Mouse (Mus musculus) CH12.LX (cell line): ENCODE results near the gene Gbgt1. TPM values are rescaled to one million over a fixed set of nuclear protein-coding genes. Genes with fewer than 3 reads are reported as not detected.

Experiments used
- DNase-seq: peaks from one replicate; pipeline ENCODE4 v3.0.0-alpha.2; 2013; ENCODE audit errors: extremely low read depth
- H3K27ac ChIP-seq: 2 replicates; pipeline ENCODE4 v1.5.1; 2012; ENCODE audit warnings: low read depth, mild to moderate bottlenecking, control low read depth, moderate library complexity; ENCODE audit not compliant: insufficient read depth
- H3K27me3 ChIP-seq: replicated peaks from 2 replicates; pipeline ENCODE3; 2012; ENCODE audit warnings: inconsistent platforms
- H3K36me3 ChIP-seq, 2 experiments: replicated peaks in 1 of 2; 2 replicates each; pipeline versions ENCODE3 to v1.6.1; 2012; ENCODE audit warnings: inconsistent platforms in 1 of 2, low read length in 1 of 2, mild to moderate bottlenecking in 1 of 2, mixed read lengths in 1 of 2, moderate library complexity in 1 of 2; ENCODE audit not compliant: control insufficient read depth in 1 of 2, insufficient read depth in 1 of 2
- H3K4me1 ChIP-seq, 2 experiments: 2 replicates each; pipeline ENCODE4 v1.6.1; 2012; ENCODE audit warnings: inconsistent platforms in 1 of 2, moderate library complexity in 1 of 2; ENCODE audit not compliant: insufficient read depth in 2 of 2, control insufficient read depth in 1 of 2
- H3K4me2 ChIP-seq: 2 replicates; pipeline ENCODE4 v1.6.1; 2012; ENCODE audit warnings: low read depth, mild to moderate bottlenecking, control low read depth; ENCODE audit not compliant: poor library complexity, insufficient read depth, severe bottlenecking
- H3K4me3 ChIP-seq, 3 experiments: fragments of 150-350 bp in 1 of 3; sonication (generic) in 1 of 3; replicated peaks in 1 of 3; 2 replicates each; pipeline versions ENCODE3 to v1.5.1; 2011 to 2012; ENCODE audit warnings: low read depth in 2 of 3, low read length in 2 of 3, mild to moderate bottlenecking in 2 of 3, moderate library complexity in 2 of 3, control low read depth in 1 of 3, improper control_type of control experiment in 1 of 3, inconsistent platforms in 1 of 3, mixed read lengths in 1 of 3; ENCODE audit not compliant: poor library complexity in 1 of 3
- H3K79me2 ChIP-seq: replicated peaks from 2 replicates; pipeline ENCODE4 v1.6.1; 2012; ENCODE audit warnings: mild to moderate bottlenecking, moderate library complexity; ENCODE audit not compliant: control insufficient read depth, poor library complexity, insufficient read depth, severe bottlenecking; ENCODE audit errors: extremely low read depth
- H3K9ac ChIP-seq: 2 replicates; pipeline ENCODE4 v1.6.1; 2012; ENCODE audit warnings: low read depth, mild to moderate bottlenecking, control low read depth, moderate library complexity; ENCODE audit not compliant: insufficient read depth
- H3K9me3 ChIP-seq: replicated peaks from 2 replicates; pipeline ENCODE3; 2012; ENCODE audit warnings: low read length, inconsistent platforms, mixed read lengths
- BHLHE40 ChIP-seq: IDR thresholded peaks from 2 replicates; pipeline ENCODE4 v1.6.1; 2011; ENCODE audit warnings: mild to moderate bottlenecking, low read depth, low read length, improper control_type of control experiment
- CHD2 ChIP-seq: IDR thresholded peaks from 2 replicates; pipeline ENCODE4 v1.6.1; 2011; ENCODE audit warnings: low read length, improper control_type of control experiment
- CTCF ChIP-seq, 2 experiments: IDR thresholded peaks in 1 of 2; conservative IDR thresholded peaks in 1 of 2; 2 replicates each; pipeline ENCODE4 v1.5.1; 2011 to 2012; ENCODE audit warnings: low read depth in 2 of 2, low read length in 2 of 2, improper control_type of control experiment in 1 of 2, inconsistent platforms in 1 of 2, mild to moderate bottlenecking in 1 of 2, moderate library complexity in 1 of 2
- E2F4 ChIP-seq: IDR thresholded peaks from 2 replicates; pipeline ENCODE4 v1.6.1; 2011; ENCODE audit warnings: low read depth, low read length, improper control_type of control experiment; ENCODE audit not compliant: insufficient replicate concordance
- ELF1 ChIP-seq: IDR thresholded peaks from 2 replicates; pipeline ENCODE4 v1.6.1; 2014; ENCODE audit warnings: low read depth, mild to moderate bottlenecking, inconsistent platforms, low read length, improper control_type of control experiment
- EP300 ChIP-seq: IDR thresholded peaks from 2 replicates; pipeline ENCODE4 v1.6.1; 2011; ENCODE audit warnings: low read length, improper control_type of control experiment
- ETS1 ChIP-seq: conservative IDR thresholded peaks from 2 replicates; pipeline ENCODE4 v1.6.1; 2012; ENCODE audit warnings: low read depth, mild to moderate bottlenecking, inconsistent platforms, low read length, improper control_type of control experiment, moderate library complexity
- GABPA ChIP-seq: IDR thresholded peaks from 2 replicates; pipeline ENCODE4 v1.6.1; 2012; ENCODE audit warnings: low read depth, low read length, improper control_type of control experiment, inconsistent platforms; ENCODE audit not compliant: insufficient replicate concordance
- HCFC1 ChIP-seq: IDR thresholded peaks from 2 replicates; pipeline ENCODE4 v1.6.1; 2012; ENCODE audit warnings: low read depth, mild to moderate bottlenecking, inconsistent platforms, low read length, improper control_type of control experiment
- JUND ChIP-seq: conservative IDR thresholded peaks from 2 replicates; pipeline ENCODE4 v1.6.1; 2011; ENCODE audit warnings: low read depth, low read length, improper control_type of control experiment
- KAT2A ChIP-seq: IDR thresholded peaks from 2 replicates; pipeline ENCODE4 v1.6.1; 2012; ENCODE audit warnings: low read length, improper control_type of control experiment, inconsistent platforms; ENCODE audit not compliant: insufficient replicate concordance
- MAFK ChIP-seq: IDR thresholded peaks from 2 replicates; pipeline ENCODE4 v1.6.1; 2011; ENCODE audit warnings: low read length, improper control_type of control experiment; ENCODE audit not compliant: insufficient replicate concordance
- MAZ ChIP-seq: IDR thresholded peaks from 2 replicates; pipeline ENCODE4 v1.6.1; 2012; ENCODE audit warnings: low read depth, mild to moderate bottlenecking, inconsistent platforms, low read length, improper control_type of control experiment, moderate library complexity
- MEF2A ChIP-seq: IDR thresholded peaks from 2 replicates; pipeline ENCODE4 v1.6.1; 2014; ENCODE audit warnings: low read depth, mild to moderate bottlenecking, inconsistent platforms, low read length, improper control_type of control experiment, borderline replicate concordance
- MXI1 ChIP-seq: IDR thresholded peaks from 2 replicates; pipeline ENCODE4 v1.6.1; 2011; ENCODE audit warnings: mild to moderate bottlenecking, low read depth, low read length, improper control_type of control experiment
- NELFE ChIP-seq: IDR thresholded peaks from 2 replicates; pipeline ENCODE4 v1.6.1; 2011; ENCODE audit warnings: low read depth, low read length, improper control_type of control experiment
- PAX5 ChIP-seq: IDR thresholded peaks from 2 replicates; pipeline ENCODE4 v1.6.1; 2012; ENCODE audit warnings: low read length, inconsistent platforms, mixed read lengths
- POLR2A ChIP-seq: IDR thresholded peaks from 2 replicates; pipeline ENCODE4 v1.6.1; 2011; ENCODE audit warnings: low read depth, mild to moderate bottlenecking, improper control_type of control experiment, low read length
- RAD21 ChIP-seq: IDR thresholded peaks from 2 replicates; pipeline ENCODE4 v1.6.1; 2011; ENCODE audit warnings: low read depth, mild to moderate bottlenecking, low read length, improper control_type of control experiment, moderate library complexity
- RCOR1 ChIP-seq: conservative IDR thresholded peaks from 2 replicates; pipeline ENCODE4 v1.6.1; 2012; ENCODE audit warnings: low read depth, mild to moderate bottlenecking, inconsistent platforms, low read length, improper control_type of control experiment
- SMC3 ChIP-seq: IDR thresholded peaks from 2 replicates; pipeline ENCODE4 v1.6.1; 2011; ENCODE audit warnings: low read depth, low read length, improper control_type of control experiment
- TBP ChIP-seq: conservative IDR thresholded peaks from 2 replicates; pipeline ENCODE4 v1.6.1; 2011; ENCODE audit warnings: low read depth, low read length, improper control_type of control experiment
- TCF12 ChIP-seq: IDR thresholded peaks from 2 replicates; pipeline ENCODE4 v1.6.1; 2014; ENCODE audit warnings: low read depth, mild to moderate bottlenecking, inconsistent platforms, low read length, improper control_type of control experiment
- UBTF ChIP-seq: IDR thresholded peaks from 2 replicates; pipeline ENCODE4 v1.6.1; 2012; ENCODE audit warnings: low read depth, mild to moderate bottlenecking, inconsistent platforms, low read length, improper control_type of control experiment, moderate library complexity
- USF1 ChIP-seq: IDR thresholded peaks from 2 replicates; pipeline ENCODE4 v1.6.1; 2014; ENCODE audit warnings: low read depth, mild to moderate bottlenecking, inconsistent platforms, low read length, improper control_type of control experiment
- USF2 ChIP-seq: conservative IDR thresholded peaks from 2 replicates; pipeline ENCODE4 v1.6.1; 2011; ENCODE audit warnings: low read depth, low read length, improper control_type of control experiment
- ZC3H11A ChIP-seq: IDR thresholded peaks from 2 replicates; pipeline ENCODE4 v1.6.1; 2012; ENCODE audit warnings: low read depth, mild to moderate bottlenecking, inconsistent platforms, low read length, improper control_type of control experiment
- ZKSCAN1 ChIP-seq: IDR thresholded peaks from 2 replicates; pipeline ENCODE4 v1.6.1; 2012; ENCODE audit warnings: low read depth, inconsistent platforms, low read length, improper control_type of control experiment, borderline replicate concordance
- ZMIZ1 ChIP-seq: IDR thresholded peaks from 2 replicates; pipeline ENCODE4 v1.6.1; 2012; ENCODE audit warnings: low read depth, mild to moderate bottlenecking, inconsistent platforms, low read length, improper control_type of control experiment
- ZNF384 ChIP-seq: IDR thresholded peaks from 2 replicates; pipeline ENCODE4 v1.6.1; 2012; ENCODE audit warnings: low read depth, low read length, improper control_type of control experiment, inconsistent platforms
- dilution Hi-C: fragments of 300-500 bp; cut with MboI; formaldehyde crosslinking; loops from 2 replicates; pipeline ENCODE4 v1.14.3; 2020; ENCODE audit warnings: low sequenced_read_pairs; ENCODE audit not compliant: extremely low pct_unique_long_range_greater_than_20kb, extremely low pct_ligation_motif_present
- in situ Hi-C: fragments of 300-500 bp; cut with MboI; formaldehyde crosslinking; loops from 3 replicates; pipeline ENCODE4 v1.14.3; 2019; ENCODE audit warnings: low sequenced_read_pairs, low pct_ligation_motif_present, low pct_unique_long_range_greater_than_20kb, mixed read lengths
- polyA plus RNA-seq: library from polyadenylated mRNA; unstranded; fragments of >175 nt; gene quantifications from 2 replicates; pipeline ENCODE4 v1.2.1, GENCODE M21; 2012; ENCODE audit warnings: low read depth; ENCODE audit not compliant: insufficient read length
- total RNA-seq, 2 experiments: library from RNA; depleted of rRNA; stranded (reverse); fragments of 300-350 nt in 1 of 2; fragments of >200 nt in 1 of 2; gene quantifications; 2 replicates each; pipeline ENCODE4 v1.2.3; 2012 to 2014

Gbgt1 gene
- total and polyA plus RNA-seq, 3 experiments, result not detected

DNA sequence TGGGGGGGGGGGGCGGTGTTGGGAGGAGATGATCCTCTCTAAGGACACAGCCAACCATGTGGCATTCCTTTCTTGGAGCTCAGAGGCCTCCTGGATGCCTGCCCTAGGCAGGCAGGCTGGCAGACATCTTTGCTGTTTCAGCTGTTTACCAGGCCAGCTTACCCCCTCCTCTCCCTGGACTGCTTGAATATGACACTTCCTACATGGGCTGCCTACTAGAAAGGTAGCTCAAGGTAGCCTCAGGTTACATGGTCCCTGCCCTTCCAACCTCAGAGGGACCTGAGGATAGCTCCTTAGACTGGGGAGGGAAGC, 42.1 kb downstream of the Gbgt1 start:
- Histone ChIP-seq H3K27ac (no peak overlapping the region; the same call in 1 of the 2 replicates), H3K4me3 (no peak overlapping the region), H3K4me2 (no peak overlapping the region), H3K9ac (no peak overlapping the region), H3K9me3 (no peaks in the 10 kb centered on the region), H3K4me1 (peaks cover 58 to 90% of the 10 kb centered on the region in 2 experiments), H3K27me3 (peaks cover 1% of the 10 kb centered on the region), H3K79me2 (no peaks in the 10 kb centered on the region), H3K36me3 (peaks cover 16 to 24% of the 10 kb centered on the region in 2 experiments)
- in situ Hi-C loops, result no loop called here
- no peak for DNase-seq
- TF ChIP-seq MEF2A (no peak), GABPA (no peak), CTCF (conservative IDR thresholded peaks at IDR 0.05 in 1 of 2, IDR thresholded peaks at IDR 0.05 in 1 of 2; ENCODE audit: low read depth in 2 of 2, low read length in 2 of 2) (no peak), NELFE (no peak)
- dilution Hi-C loops, result no loop called here

DNA sequence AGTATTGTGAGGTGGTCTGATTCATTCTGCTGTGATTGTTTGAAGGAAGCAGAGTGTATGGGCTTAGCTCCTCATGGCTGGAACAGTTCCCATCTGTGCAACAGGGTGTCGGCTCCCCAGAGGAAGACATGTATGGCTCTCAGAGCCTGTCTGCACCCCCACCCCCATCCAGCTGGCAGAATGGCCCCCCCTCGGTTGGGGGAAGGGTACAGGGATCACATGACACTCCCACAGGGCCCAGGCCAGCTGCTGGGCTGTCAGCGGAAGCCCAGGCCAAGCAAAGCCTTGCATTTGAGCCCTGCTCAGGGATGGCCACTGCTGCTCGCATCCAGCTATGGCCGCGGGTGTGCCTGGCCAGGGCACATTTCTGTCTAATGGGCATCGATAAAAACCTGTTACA, 42.5 kb downstream of the Gbgt1 start:
- DNase-seq, result peak; percentile 38
- peak overlapping the region; percentile 27; the same call in 1 of the 2 replicates for H3K27ac ChIP-seq
- H3K9ac ChIP-seq, result no peak overlapping the region
- H3K27me3 ChIP-seq, result peaks cover 1% of the 10 kb centered on the region
- H3K9me3 ChIP-seq, result no peaks in the 10 kb centered on the region
- H3K4me2 ChIP-seq, result peak overlapping the region; percentile 10; the same call in 1 of the 2 replicates
- no peak for TF ChIP-seq USF2
- TF ChIP-seq CTCF (conservative IDR thresholded peaks at IDR 0.05 in 1 of 2, IDR thresholded peaks at IDR 0.05 in 1 of 2; ENCODE audit: low read depth in 2 of 2, low read length in 2 of 2), result no peak
- TF ChIP-seq HCFC1, result no peak
- TF ChIP-seq MAZ, result peak; percentile 76
- TF ChIP-seq ZMIZ1, result no peak
- no peak for TF ChIP-seq POLR2A
- peak; percentile 70 for TF ChIP-seq ETS1
- TF ChIP-seq ZNF384, result no peak
- TF ChIP-seq SMC3, result no peak
- TF ChIP-seq ELF1, result no peak
- peak; percentile 76; the same call in 1 of the 2 replicates for TF ChIP-seq CHD2
- no peak for TF ChIP-seq MAFK
- TF ChIP-seq UBTF, result no peak
- TF ChIP-seq MXI1, result no peak
- 0 out of 2 replicates have a peak, but pooled peaks have one; percentile 5 for TF ChIP-seq BHLHE40
- no peak for TF ChIP-seq KAT2A
- no peak for TF ChIP-seq PAX5
- no peak for TF ChIP-seq RAD21
- peak; percentile 46; the same call in 1 of the 2 replicates for TF ChIP-seq EP300
- no peak for TF ChIP-seq E2F4
- TF ChIP-seq ZC3H11A, result no peak
- TF ChIP-seq JUND, result no peak
- TF ChIP-seq ZKSCAN1, result no peak
- no peak for TF ChIP-seq RCOR1
- TF ChIP-seq NELFE, result no peak
- TF ChIP-seq USF1, result peak; percentile 64
- TF ChIP-seq GABPA, result no peak
- no peak for TF ChIP-seq TBP
- TF ChIP-seq TCF12, result peak; percentile 84; the same call in 1 of the 2 replicates
- TF ChIP-seq MEF2A, result no peak
- TF ChIP-seq, all 38 proteins: peak for 7
- H3K36me3 ChIP-seq, result peaks cover 20 to 28% of the 10 kb centered on the region in 2 experiments
- H3K79me2 ChIP-seq, result no peaks in the 10 kb centered on the region
- dilution Hi-C loops, result no loop called here
- H3K4me3 ChIP-seq, result no peak overlapping the region
- peaks cover 54 to 87% of the 10 kb centered on the region in 2 experiments for H3K4me1 ChIP-seq
- in situ Hi-C loops, result no loop called here
